Mouse (Mus musculus): ENCODE results near the gene Sst.

The Sst gene

DNA sequence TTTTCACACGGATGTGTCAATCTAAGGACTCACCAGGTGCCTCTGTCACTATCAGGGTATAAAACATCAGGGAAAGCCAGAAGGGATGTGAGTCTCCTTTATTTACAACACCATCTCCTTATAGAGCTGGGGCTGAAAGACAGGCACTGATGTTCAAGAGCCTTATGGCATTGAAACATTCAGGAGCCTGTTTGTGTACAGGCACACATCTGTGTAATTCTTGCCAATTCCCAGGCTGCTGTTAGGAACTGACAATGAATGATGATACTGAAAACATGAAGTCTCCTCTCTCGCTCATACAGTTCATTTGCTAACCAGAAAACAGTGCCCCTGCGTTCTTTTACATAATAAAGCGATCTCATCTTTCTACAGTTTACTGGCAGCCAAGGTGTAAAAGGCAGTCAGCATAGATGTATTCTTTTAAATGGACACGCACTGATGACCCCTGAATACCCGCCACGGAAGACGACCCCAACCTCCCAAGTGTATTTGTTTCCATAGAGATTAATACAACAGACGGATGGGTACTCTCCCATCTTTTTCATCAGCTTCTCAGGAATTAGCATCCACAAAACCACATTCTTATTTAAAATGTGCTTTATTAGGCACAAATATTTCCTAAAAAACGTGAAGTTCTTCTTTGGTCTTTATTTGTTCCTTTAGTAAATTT lies 2.7 kb downstream of the Sst start:
- no peak for DNase-seq (ENCODE audit: low spot score)

DNA sequence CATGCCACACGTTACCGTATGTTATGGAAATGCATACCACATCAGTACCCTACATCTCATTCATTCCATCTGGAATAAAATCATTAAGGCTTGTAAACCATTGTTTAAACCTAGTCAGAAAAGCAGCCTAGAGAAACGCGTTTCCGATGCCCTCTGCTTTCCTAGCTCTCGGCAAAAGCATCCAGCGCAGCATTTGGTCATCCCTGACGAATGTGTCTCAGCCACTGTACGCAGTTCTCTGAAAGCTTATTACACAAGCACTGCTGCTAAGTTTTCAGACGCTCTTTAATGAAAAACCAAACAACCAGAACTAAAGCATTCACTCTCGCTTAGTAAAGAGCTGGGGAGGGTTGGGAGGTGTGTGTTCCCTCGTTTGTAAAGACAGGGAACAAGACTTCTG lies 5.7 kb downstream of the Sst start:
- no peak for DNase-seq (ENCODE audit: low spot score)

DNA sequence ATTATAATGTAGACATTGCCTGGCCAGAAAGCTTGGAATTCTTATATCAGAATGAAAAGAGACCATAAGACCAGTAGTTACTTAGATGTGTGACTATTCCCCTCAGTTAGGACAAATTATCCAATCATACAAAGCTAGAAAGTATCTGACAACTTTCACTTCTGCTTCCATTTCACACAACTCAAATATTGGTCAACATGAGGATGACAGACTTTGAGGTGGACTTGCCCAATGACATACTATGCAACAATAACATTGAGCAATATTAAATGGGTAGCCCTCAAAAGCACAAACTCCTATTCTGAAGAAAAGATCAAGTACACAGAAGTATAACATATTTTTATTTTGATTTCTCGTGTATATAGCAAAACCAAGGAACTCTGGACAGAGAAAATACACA lies 35.5 kb downstream of the Sst start:
- no peak for DNase-seq (ENCODE audit: low spot score)

DNA sequence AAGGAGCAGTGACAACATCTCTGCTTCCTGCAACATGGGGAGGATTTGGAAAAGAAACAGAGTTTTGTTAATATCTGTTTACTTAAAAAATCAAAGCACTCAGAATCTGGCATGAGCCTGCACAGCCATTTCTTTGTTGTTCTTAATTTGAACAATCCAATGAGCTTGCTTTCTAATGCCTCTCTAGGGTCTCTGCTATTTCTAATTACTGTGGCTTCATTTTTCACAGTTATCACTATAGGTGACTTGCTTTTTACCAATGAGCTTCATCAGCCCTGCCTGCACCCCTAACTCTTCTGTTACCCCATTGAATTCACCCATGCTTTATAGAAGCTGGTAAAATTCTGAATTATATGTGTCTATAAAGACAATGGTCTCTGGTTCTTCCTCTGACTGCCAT lies 41.0 kb downstream of the Sst start:
- DNase-seq (ENCODE audit: low spot score) = no peak

GRCm38 (mm10) chr16:23849176-23849575 lies 41.6 kb downstream of the Sst start:
- no peak for DNase-seq (ENCODE audit: low spot score)

DNA sequence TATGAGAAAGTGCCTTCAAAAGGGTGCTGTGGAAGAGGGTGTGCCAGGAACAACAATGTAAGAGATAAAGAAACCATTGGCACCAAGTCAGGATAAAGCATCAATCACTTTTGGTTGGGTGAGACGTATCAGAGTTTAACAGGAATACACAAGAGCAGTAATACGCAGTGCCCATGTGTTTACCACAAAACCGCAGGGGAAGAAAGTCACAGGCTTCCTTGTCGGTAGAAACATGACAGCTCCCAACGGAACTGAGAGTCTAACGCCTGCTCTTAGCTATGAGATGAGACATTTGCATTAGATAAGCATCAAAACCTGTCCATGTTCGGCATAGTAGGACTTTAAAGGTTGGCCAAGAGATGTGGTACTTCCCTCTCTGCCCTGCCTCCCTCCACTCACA lies 46.1 kb downstream of the Sst start:
- no peak for DNase-seq (ENCODE audit: low spot score)

DNA sequence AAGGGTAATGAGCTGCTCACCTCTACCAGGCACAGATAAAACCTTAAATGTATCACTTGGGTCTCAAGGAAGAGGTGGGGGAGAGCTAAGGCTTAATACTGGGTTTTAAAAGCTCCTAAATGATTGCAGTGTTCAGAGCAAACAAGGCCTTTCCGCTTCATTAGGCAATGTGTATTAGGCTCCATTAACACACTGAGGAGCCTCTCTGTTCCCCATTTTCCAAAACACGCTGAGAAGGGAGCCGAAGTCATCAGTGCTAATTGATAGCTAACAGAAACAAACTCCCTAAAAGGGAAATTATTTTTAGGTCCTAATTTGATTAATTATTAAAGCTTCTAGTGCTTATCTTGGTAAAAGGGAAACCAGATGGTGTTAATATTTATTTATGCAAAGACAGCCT lies 48.1 kb downstream of the Sst start:
- no peak for DNase-seq (ENCODE audit: low spot score)

Measured in testis, postnatal 10 days (tissue).